Mouse (Mus musculus) stomach, embryonic 14.5 days (tissue): Measurements from ENCODE around the gene Cast. TPM values are rescaled to one million over a fixed set of nuclear protein-coding genes. Genes with fewer than 3 reads are reported as not detected.
A peak's percentile ranks its signal among the peaks of the same experiment; 100 is the strongest.

Source experiments
- ATAC-seq: fragments of 200-750 bp; cut with Nextera tagmentation; 2 replicates; pipeline ENCODE4 v1.8.0; 2017; ENCODE audit warnings: low read depth, moderate TSS enrichment; ENCODE audit not compliant: insufficient number of reproducible peaks, insufficient read depth, low FRiP score
- H3K27ac ChIP-seq: fragments of 300-500 bp; sonication (generic); 2 replicates; pipeline ENCODE4 v1.5.1; 2014; ENCODE audit warnings: mild to moderate bottlenecking, low read length, moderate library complexity, mixed read lengths
- H3K27me3 ChIP-seq: fragments of 300-500 bp; sonication (generic); 2 replicates; pipeline ENCODE4 v1.6.1; 2014; ENCODE audit warnings: low read length, control low read depth, mixed read lengths; ENCODE audit not compliant: control insufficient read depth, insufficient read depth
- H3K36me3 ChIP-seq: fragments of 300-500 bp; sonication (generic); 2 replicates; pipeline ENCODE4 v1.6.1; 2014; ENCODE audit warnings: mild to moderate bottlenecking, control low read depth, low read length, moderate library complexity, mixed read lengths; ENCODE audit not compliant: control insufficient read depth, insufficient read depth
- H3K4me1 ChIP-seq: fragments of 300-500 bp; sonication (generic); 2 replicates; pipeline ENCODE4 v1.6.1; 2014; ENCODE audit warnings: low read length, control low read depth, mixed read lengths; ENCODE audit not compliant: control insufficient read depth, insufficient read depth
- H3K4me2 ChIP-seq: fragments of 300-500 bp; sonication (generic); replicated peaks from 2 replicates; pipeline ENCODE4 v1.6.1; 2014; ENCODE audit warnings: low read depth, low read length, control low read depth
- H3K4me3 ChIP-seq: fragments of 300-500 bp; sonication (generic); 2 replicates; pipeline ENCODE4 v1.5.1; 2014; ENCODE audit warnings: low read depth, low read length, control low read depth
- H3K9ac ChIP-seq: fragments of 300-500 bp; sonication (generic); replicated peaks from 2 replicates; pipeline ENCODE4 v1.6.1; 2014; ENCODE audit warnings: low read depth, mild to moderate bottlenecking, control low read depth, low read length, moderate library complexity, mixed read lengths
- H3K9me3 ChIP-seq: fragments of 300-500 bp; sonication (generic); 2 replicates; pipeline ENCODE4 v1.6.1; 2016; ENCODE audit warnings: low read depth, low read length, control low read depth; ENCODE audit not compliant: control insufficient read depth
- WGBS: fragments of 180-500 bp; shearing (Covaris S2); extraction: QIAGEN DNeasy Blood & Tissue Kit; methylation state at CpG from one replicate; pipeline ENCODE4 v1.1.7; 2014; 5-methylcytosine and 5-hydroxymethylcytosine counted together
- polyA plus RNA-seq: library from polyadenylated mRNA; unstranded; fragments of >200 nt; fragmentation: Nextera tagmentation; extraction: Ambion mirVana; gene quantifications from 2 replicates; pipeline ENCODE4 v1.2.1, GENCODE M21; 2014

The Cast gene
- polyA plus RNA-seq, 1 experiment from 2014 or later: 38.9 TPM

- H3K4me3 ChIP-seq: peak overlapping the region; percentile 81; the same call in 1 of the 2 replicates
- no peaks in the 10 kb centered on the region for H3K9me3 ChIP-seq
- no peak for ATAC-seq
- H3K4me2 ChIP-seq: peak overlapping the region; percentile 88
- no peak overlapping the region for H3K9ac ChIP-seq
- H3K27me3 ChIP-seq: no peaks in the 10 kb centered on the region
- no peak overlapping the region for H3K27ac ChIP-seq
- H3K36me3 ChIP-seq: no peaks in the 10 kb centered on the region
- WGBS: 58% methylated on average over 5 of the region's 5 CpGs
- 0 out of 2 replicates have a peak, but pooled peaks cover 2% of the 10 kb centered on the region for H3K4me1 ChIP-seq
These were observed 1.7 kb downstream of the Cast start for GRCm38 (mm10) chr13:74806934-74807333.

GRCm38 (mm10) chr13:74794435-74794834 is 14.2 kb downstream of the Cast start:
- no peaks in the 10 kb centered on the region for H3K27me3 ChIP-seq
- H3K4me1 ChIP-seq: no peaks in the 10 kb centered on the region
- H3K27ac ChIP-seq: no peak overlapping the region
- 74% methylated on average over 1 of the region's 1 CpGs for WGBS
- no peaks in the 10 kb centered on the region for H3K9me3 ChIP-seq
- H3K4me2 ChIP-seq: no peak overlapping the region
- no peak overlapping the region for H3K4me3 ChIP-seq
- ATAC-seq: no peak
- H3K36me3 ChIP-seq: no peaks in the 10 kb centered on the region
- H3K9ac ChIP-seq: no peak overlapping the region

DNA sequence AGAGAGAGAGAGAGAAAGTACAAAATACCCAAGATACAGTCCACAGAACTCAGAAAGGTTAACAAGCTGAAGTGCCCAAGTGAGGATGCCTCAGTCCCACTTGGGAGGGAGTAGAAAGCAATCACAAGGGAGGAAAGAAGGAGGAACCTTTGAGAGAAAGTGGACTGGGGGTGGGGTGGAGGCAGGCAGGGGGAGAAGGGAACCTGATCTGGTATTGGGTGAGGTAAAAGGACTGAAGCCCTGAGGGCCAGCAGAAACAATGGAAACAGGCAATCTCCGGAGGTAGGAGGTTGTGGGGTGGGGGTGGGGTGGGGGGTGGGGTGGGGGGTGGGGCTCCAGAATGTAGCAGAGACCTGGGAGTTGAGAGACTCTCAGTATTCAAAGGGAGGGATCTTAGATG is 20.9 kb downstream of the Cast start:
- Histone ChIP-seq H3K9me3 (no peaks in the 10 kb centered on the region), H3K4me1 (no peaks in the 10 kb centered on the region), H3K9ac (no peak overlapping the region), H3K4me2 (no peak overlapping the region), H3K27ac (no peak overlapping the region), H3K27me3 (no peaks in the 10 kb centered on the region), H3K36me3 (no peaks in the 10 kb centered on the region), H3K4me3 (no peak overlapping the region)
- WGBS: 0% methylated on average over 1 of the region's 1 CpGs
- no peak for ATAC-seq

- H3K27ac ChIP-seq: no peak overlapping the region
- no peak overlapping the region for H3K9ac ChIP-seq
- H3K27me3 ChIP-seq: no peaks in the 10 kb centered on the region
- no peaks in the 10 kb centered on the region for H3K36me3 ChIP-seq
- H3K4me1 ChIP-seq: no peaks in the 10 kb centered on the region
- 56% methylated on average over 1 of the region's 1 CpGs for WGBS
- H3K9me3 ChIP-seq: no peaks in the 10 kb centered on the region
- no peak overlapping the region for H3K4me3 ChIP-seq
- H3K4me2 ChIP-seq: no peak overlapping the region
- ATAC-seq: no peak
These were observed 36.5 kb downstream of the Cast start for GRCm38 (mm10) chr13:74772151-74772550.

DNA sequence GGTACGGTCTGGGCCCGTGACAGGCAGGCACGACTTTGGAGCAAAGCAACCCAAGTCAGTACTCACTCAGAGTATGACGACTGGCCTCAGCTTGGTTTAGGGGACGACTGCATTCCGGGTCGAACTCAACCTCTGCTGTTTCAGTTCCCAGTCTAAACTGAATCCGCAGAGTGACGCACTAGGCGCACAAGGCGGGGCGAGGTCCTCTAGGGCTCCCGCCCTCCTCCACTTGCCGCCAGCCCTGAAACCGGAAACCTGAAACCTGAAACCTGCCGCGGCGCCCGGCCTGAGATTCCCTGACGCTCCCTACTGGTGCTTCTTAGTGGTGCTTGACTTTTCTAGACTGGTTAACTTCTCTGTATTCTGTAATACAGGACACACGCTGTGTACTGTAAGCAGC is 38.1 kb downstream of the Cast start:
- under 1% methylated on average over 21 of the region's 21 CpGs for WGBS
- ATAC-seq: peak; percentile 99
- H3K4me1 ChIP-seq: no peaks in the 10 kb centered on the region
- H3K27me3 ChIP-seq: no peaks in the 10 kb centered on the region
- H3K4me2 ChIP-seq: peak overlapping the region; percentile 64
- H3K9me3 ChIP-seq: no peaks in the 10 kb centered on the region
- H3K9ac ChIP-seq: peak overlapping the region; percentile 55
- H3K27ac ChIP-seq: peak overlapping the region; percentile 91
- H3K4me3 ChIP-seq: peak overlapping the region; percentile 51
- no peaks in the 10 kb centered on the region for H3K36me3 ChIP-seq

- Histone ChIP-seq H3K4me3 (peak overlapping the region; percentile 51), H3K4me1 (no peaks in the 10 kb centered on the region), H3K9me3 (no peaks in the 10 kb centered on the region), H3K36me3 (no peaks in the 10 kb centered on the region), H3K4me2 (peak overlapping the region; percentile 64), H3K27ac (peak overlapping the region; percentile 91), H3K9ac (peak overlapping the region; percentile 55), H3K27me3 (no peaks in the 10 kb centered on the region)
- ATAC-seq: peak; percentile 65
- WGBS: 5% methylated on average over 8 of the region's 8 CpGs
These were observed 38.7 kb downstream of the Cast start for GRCm38 (mm10) chr13:74769871-74770270.

GRCm38 (mm10) chr13:74767186-74767585 is 41.4 kb downstream of the Cast start:
- H3K9ac ChIP-seq: no peak overlapping the region
- no peaks in the 10 kb centered on the region for H3K27me3 ChIP-seq
- no peak overlapping the region for H3K4me3 ChIP-seq
- no peak overlapping the region for H3K4me2 ChIP-seq
- H3K36me3 ChIP-seq: no peaks in the 10 kb centered on the region
- no peaks in the 10 kb centered on the region for H3K4me1 ChIP-seq
- H3K27ac ChIP-seq: no peak overlapping the region
- WGBS: 61% methylated on average over 2 of the region's 2 CpGs
- H3K9me3 ChIP-seq: no peaks in the 10 kb centered on the region
- ATAC-seq: no peak

GRCm38 (mm10) chr13:74762741-74763140 is 45.9 kb downstream of the Cast start:
- whole genome bisulfite sequencing: 79% methylated on average over 1 of the region's 1 CpGs
- Histone ChIP-seq H3K4me3 (no peak overlapping the region), H3K4me2 (no peak overlapping the region), H3K4me1 (no peaks in the 10 kb centered on the region), H3K9me3 (no peaks in the 10 kb centered on the region), H3K36me3 (no peaks in the 10 kb centered on the region), H3K27ac (no peak overlapping the region), H3K27me3 (no peaks in the 10 kb centered on the region), H3K9ac (no peak overlapping the region)
- ATAC-seq: no peak

DNA sequence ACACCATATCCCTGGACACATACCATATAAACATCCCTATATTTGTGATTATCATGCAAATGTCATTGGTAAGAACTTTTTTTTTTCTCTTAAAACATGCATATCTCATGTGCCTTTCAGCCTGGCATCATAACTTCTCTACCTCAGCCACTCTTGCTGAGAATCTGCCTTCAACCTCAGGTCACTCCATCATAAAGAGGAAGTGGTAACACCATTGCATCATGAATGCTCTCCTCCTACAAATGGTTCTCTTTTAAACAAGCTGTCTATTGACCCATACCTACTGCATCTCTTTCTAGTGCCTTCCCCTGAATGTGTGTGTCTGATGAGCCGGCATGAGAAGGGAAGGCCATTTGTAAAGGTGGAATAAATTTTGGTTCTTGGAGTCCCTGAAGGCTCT is 49.5 kb downstream of the Cast start:
- H3K36me3 ChIP-seq: no peaks in the 10 kb centered on the region
- no peaks in the 10 kb centered on the region for H3K4me1 ChIP-seq
- H3K9me3 ChIP-seq: no peaks in the 10 kb centered on the region
- H3K27ac ChIP-seq: no peak overlapping the region
- no peak overlapping the region for H3K9ac ChIP-seq
- no peak overlapping the region for H3K4me3 ChIP-seq
- H3K4me2 ChIP-seq: no peak overlapping the region
- H3K27me3 ChIP-seq: no peaks in the 10 kb centered on the region
- 85% methylated on average over 1 of the region's 1 CpGs for WGBS
- no peak for ATAC-seq
